Mouse (Mus musculus) lung, embryonic 15.5 days (tissue): ENCODE data around the gene Hs1bp3. TPM values are rescaled to one million over a fixed set of nuclear protein-coding genes. Genes with fewer than 3 reads are reported as not detected.

Experiments
- ATAC-seq: fragments of 200-750 bp; cut with Nextera tagmentation; 2 replicates; pipeline ENCODE4 v1.8.0; 2017; ENCODE audit warnings: moderate number of reproducible peaks, borderline replicate concordance; ENCODE audit not compliant: low FRiP score, low TSS enrichment; ENCODE audit errors: extremely low read depth
- H3K27ac ChIP-seq: fragments of 300-500 bp; sonication (generic); 2 replicates; pipeline ENCODE4 v1.5.1; 2015; ENCODE audit warnings: moderate library complexity, mild to moderate bottlenecking, inconsistent platforms
- H3K27me3 ChIP-seq: fragments of 300-500 bp; sonication (generic); 2 replicates; pipeline ENCODE4 v1.6.1; 2015; ENCODE audit warnings: inconsistent platforms
- H3K36me3 ChIP-seq: fragments of 300-500 bp; sonication (generic); 2 replicates; pipeline ENCODE4 v1.6.1; 2015; ENCODE audit warnings: inconsistent platforms
- H3K4me1 ChIP-seq: fragments of 300-500 bp; sonication (generic); 2 replicates; pipeline ENCODE4 v1.6.1; 2015; ENCODE audit warnings: inconsistent platforms
- H3K4me2 ChIP-seq: fragments of 300-500 bp; sonication (generic); 2 replicates; pipeline ENCODE4 v1.6.1; 2015; ENCODE audit warnings: inconsistent platforms, mild to moderate bottlenecking, moderate library complexity
- H3K4me3 ChIP-seq: fragments of 300-500 bp; sonication (generic); 2 replicates; pipeline ENCODE4 v1.5.1; 2015; ENCODE audit warnings: mild to moderate bottlenecking, inconsistent platforms
- H3K9ac ChIP-seq: fragments of 300-500 bp; sonication (generic); 2 replicates; pipeline ENCODE4 v1.6.1; 2015; ENCODE audit warnings: inconsistent platforms
- H3K9me3 ChIP-seq: fragments of 300-500 bp; sonication (generic); 2 replicates; pipeline ENCODE4 v1.6.1; 2016; ENCODE audit warnings: inconsistent platforms
- WGBS: fragments of 180-500 bp; shearing (Covaris S2); methylation state at CpG from one replicate; pipeline ENCODE4 v1.1.7; 2015; 5-methylcytosine and 5-hydroxymethylcytosine counted together
- polyA plus RNA-seq: library from polyadenylated mRNA; unstranded; fragments of >200 nt; fragmentation: Nextera tagmentation; extraction: Ambion mirVana; gene quantifications from 2 replicates; pipeline ENCODE4 v1.2.1, GENCODE M21; 2015

Gene Hs1bp3
- polyA plus RNA-seq, 1 experiment from 2014 or later: 16.2 TPM

GRCm38 (mm10) chr12:8295307-8295913 is 17.8 kb upstream of the Hs1bp3 start:
- Histone ChIP-seq H3K36me3 (no peaks in the 10 kb centered on the region), H3K27ac (no peak overlapping the region), H3K27me3 (peaks cover 58% of the 10 kb centered on the region), H3K9me3 (no peaks in the 10 kb centered on the region), H3K4me3 (no peak overlapping the region), H3K4me2 (no peak overlapping the region), H3K9ac (no peak overlapping the region), H3K4me1 (peaks cover 24% of the 10 kb centered on the region)
- ATAC-seq: peak; percentile 79
- 35% methylated on average over 6 of the region's 6 CpGs for WGBS

- 77% methylated on average over 2 of the region's 2 CpGs for WGBS
- H3K4me2 ChIP-seq: no peak overlapping the region
- H3K27me3 ChIP-seq: peaks cover 66% of the 10 kb centered on the region
- no peak for ATAC-seq
- no peaks in the 10 kb centered on the region for H3K9me3 ChIP-seq
- no peaks in the 10 kb centered on the region for H3K36me3 ChIP-seq
- no peak overlapping the region for H3K4me3 ChIP-seq
- no peak overlapping the region for H3K9ac ChIP-seq
- H3K4me1 ChIP-seq: peaks cover 25% of the 10 kb centered on the region
- no peak overlapping the region for H3K27ac ChIP-seq
Observed at GRCm38 (mm10) chr12:8296154-8296553, 17.1 kb upstream of the Hs1bp3 start.

- 7% methylated on average over 34 of the region's 34 CpGs for WGBS
- Histone ChIP-seq H3K4me1 (peaks cover 40% of the 10 kb centered on the region), H3K27ac (no peak overlapping the region), H3K9me3 (no peaks in the 10 kb centered on the region), H3K9ac (no peak overlapping the region), H3K36me3 (no peaks in the 10 kb centered on the region), H3K4me3 (peak overlapping the region; percentile 41), H3K27me3 (peaks cover 81% of the 10 kb centered on the region), H3K4me2 (peak overlapping the region; percentile 70)
- ATAC-seq: no peak
Observed at GRCm38 (mm10) chr12:8297586-8298214, 15.5 kb upstream of the Hs1bp3 start.

DNA sequence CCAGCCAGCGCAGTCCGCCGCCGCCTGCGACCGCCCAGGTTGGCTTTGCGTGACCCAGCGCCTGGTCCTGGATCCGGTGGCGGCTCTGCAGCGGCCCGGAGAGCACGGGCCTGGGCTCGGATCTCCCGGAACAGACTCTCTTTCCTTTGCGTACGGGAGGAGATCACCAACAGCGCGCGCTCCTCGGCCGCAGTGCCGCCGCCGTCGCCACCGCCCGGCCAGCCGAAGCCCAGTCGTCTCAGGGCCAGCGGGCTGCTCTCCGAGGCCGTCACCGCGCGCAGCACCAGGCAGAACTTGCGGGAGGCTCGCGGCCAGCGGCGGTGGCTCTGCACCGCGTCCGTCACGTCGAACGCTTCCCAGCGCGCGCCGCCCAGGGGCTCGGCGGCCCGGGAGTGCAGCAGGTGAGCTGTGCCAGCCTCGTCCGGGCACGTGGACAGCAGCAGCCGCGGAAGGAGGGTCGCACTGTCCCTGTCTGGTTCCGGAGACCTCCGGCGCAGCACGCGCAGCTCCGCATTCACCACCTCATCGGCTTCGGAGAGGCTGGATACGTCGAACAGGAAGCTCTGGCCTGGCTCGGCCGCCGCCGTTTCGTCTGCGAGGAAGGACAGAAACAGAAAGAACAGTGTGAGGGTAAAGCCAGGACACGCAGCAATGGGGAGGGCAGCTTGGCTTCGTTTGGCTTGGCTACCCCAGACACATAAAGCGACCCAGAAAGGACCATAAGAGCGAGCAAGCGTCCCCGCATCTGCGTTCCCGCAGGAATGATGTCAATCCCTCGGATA is 14.7 kb upstream of the Hs1bp3 start:
- Histone ChIP-seq H3K27ac (no peak overlapping the region), H3K27me3 (peaks cover 90% of the 10 kb centered on the region), H3K9me3 (no peaks in the 10 kb centered on the region), H3K36me3 (no peaks in the 10 kb centered on the region), H3K4me2 (peak overlapping the region; percentile 70), H3K4me3 (peak overlapping the region; percentile 41), H3K4me1 (peaks cover 41% of the 10 kb centered on the region), H3K9ac (no peak overlapping the region)
- 3% methylated on average over 85 of the region's 85 CpGs for WGBS
- no peak for ATAC-seq

GRCm38 (mm10) chr12:8299143-8300110 is 13.8 kb upstream of the Hs1bp3 start:
- H3K4me1 ChIP-seq: peaks cover 41% of the 10 kb centered on the region
- H3K9me3 ChIP-seq: no peaks in the 10 kb centered on the region
- 13% methylated on average over 34 of the region's 34 CpGs for WGBS
- H3K4me2 ChIP-seq: peak overlapping the region; percentile 11; the same call in 1 of the 2 replicates
- H3K9ac ChIP-seq: no peak overlapping the region
- no peak overlapping the region for H3K27ac ChIP-seq
- H3K27me3 ChIP-seq: peaks cover 96% of the 10 kb centered on the region
- H3K4me3 ChIP-seq: peak overlapping the region; percentile 41; the same call in 1 of the 2 replicates
- ATAC-seq: no peak
- H3K36me3 ChIP-seq: no peaks in the 10 kb centered on the region

DNA sequence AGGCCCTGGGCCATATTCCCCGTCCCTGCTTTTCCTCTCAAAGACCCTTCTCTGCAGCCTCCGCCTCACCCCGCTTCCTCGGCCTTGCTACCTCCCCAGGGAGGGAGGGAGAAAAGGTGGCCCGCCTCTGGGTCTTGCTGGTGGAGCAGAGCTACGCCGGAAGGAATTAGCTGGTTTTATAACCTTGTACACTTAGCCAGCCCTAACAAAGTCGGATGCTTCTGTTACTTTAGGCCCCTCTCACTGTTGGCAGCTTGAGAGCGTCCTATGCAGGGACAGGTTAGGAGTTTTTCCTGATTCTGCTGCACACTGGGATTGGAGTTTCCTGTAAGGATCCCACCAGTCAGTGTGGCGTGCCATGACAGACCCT is 13.1 kb upstream of the Hs1bp3 start:
- Histone ChIP-seq H3K9me3 (no peaks in the 10 kb centered on the region), H3K36me3 (no peaks in the 10 kb centered on the region), H3K4me1 (peaks cover 36% of the 10 kb centered on the region), H3K4me2 (no peak overlapping the region), H3K4me3 (no peak overlapping the region), H3K27me3 (peaks cover 95% of the 10 kb centered on the region), H3K27ac (no peak overlapping the region), H3K9ac (no peak overlapping the region)
- no peak for ATAC-seq
- whole genome bisulfite sequencing: 36% methylated on average over 10 of the region's 10 CpGs

DNA sequence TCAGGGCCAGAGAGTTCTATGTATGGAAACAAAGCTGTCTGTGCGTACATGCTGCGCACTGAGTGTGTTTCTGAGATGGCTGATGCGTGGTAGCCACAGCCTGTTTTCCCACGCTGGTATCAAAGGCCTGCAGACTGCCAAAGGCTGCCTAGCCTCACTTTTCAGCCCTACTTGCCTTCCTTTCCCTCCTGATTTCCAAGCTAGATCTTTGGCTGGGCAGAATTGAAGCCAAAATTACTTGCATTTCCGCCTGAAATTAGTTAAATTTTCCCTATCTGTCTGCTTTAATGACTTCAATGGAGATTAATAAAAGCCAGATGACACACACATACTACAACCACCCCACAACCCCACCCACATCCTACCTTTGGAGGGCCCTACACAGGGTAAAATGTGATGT is 12.7 kb upstream of the Hs1bp3 start:
- H3K9me3 ChIP-seq: no peaks in the 10 kb centered on the region
- peaks cover 95% of the 10 kb centered on the region for H3K27me3 ChIP-seq
- no peak overlapping the region for H3K4me3 ChIP-seq
- no peaks in the 10 kb centered on the region for H3K36me3 ChIP-seq
- WGBS: 62% methylated on average over 5 of the region's 5 CpGs
- H3K4me1 ChIP-seq: peaks cover 32% of the 10 kb centered on the region
- H3K4me2 ChIP-seq: no peak overlapping the region
- no peak overlapping the region for H3K9ac ChIP-seq
- ATAC-seq: no peak
- H3K27ac ChIP-seq: no peak overlapping the region

- Histone ChIP-seq H3K27ac (no peak overlapping the region), H3K36me3 (no peaks in the 10 kb centered on the region), H3K4me3 (peak overlapping the region; percentile 40), H3K4me1 (peaks cover 32% of the 10 kb centered on the region), H3K9me3 (no peaks in the 10 kb centered on the region), H3K4me2 (peak overlapping the region; percentile 84), H3K9ac (no peak overlapping the region), H3K27me3 (peaks cover 96% of the 10 kb centered on the region)
- ATAC-seq: no peak
- 6% methylated on average over 46 of the region's 46 CpGs for WGBS
Observed at GRCm38 (mm10) chr12:8301011-8301814, 12.0 kb upstream of the Hs1bp3 start.

DNA sequence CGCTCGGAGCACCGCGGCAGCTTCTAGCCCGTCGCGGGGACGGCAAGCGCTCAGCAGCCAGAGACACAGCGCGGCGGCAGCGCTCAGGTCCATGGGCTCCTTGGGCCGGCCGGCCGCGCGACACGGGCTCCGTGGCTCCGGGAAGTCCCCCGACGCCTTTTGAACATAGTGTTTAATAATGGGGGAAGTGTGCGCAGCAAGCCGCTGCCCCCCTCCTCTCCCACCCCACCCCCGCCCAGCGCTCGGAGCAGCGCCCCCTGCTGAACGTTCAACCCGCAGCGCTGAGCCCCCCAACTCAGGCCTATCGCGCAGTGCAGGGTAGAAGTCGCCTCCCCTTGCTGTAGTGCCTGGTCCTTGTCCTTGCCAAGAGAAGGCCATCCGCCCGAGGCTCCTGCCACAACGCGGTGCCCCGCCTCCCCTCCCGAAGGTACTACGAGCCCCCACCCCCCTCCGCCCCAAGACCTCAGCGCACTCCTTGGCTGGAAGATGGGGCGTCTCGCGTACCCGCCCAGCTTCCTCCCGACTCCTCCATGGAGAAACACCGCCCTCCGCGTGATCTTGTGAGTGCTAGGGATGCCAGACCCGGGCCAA is 11.3 kb upstream of the Hs1bp3 start, which contains the start of gene Gdf7:
Gene Gdf7 (minus strand): TSS at position 114 of the 591 bp plus-strand sequence.
- peak; percentile 9; the same call in 1 of the 2 replicates for ATAC-seq
- Histone ChIP-seq H3K4me3 (peak within 1 kb of the TSS; percentile 40), H3K9ac (no peak within 1 kb of the TSS)

DNA sequence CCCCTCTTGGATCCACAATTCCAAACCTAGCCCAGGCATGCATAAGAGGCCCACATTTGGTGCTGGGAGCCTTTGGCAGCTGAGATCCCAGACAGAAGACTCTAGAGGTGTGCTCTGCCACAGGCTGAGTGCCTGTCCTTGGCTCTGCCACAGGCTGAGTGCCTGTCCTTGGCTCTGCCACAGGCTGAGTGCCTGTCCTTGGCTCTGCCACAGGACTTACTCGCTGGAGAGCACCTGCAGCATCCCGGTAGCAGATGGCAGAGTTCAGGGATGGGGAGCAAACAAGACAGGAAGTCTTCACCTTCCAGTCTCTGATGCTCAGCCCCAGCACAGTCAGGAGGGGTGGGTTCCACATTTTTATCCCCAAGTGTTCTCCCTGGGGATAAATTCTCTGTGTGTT is 8.0 kb upstream of the Hs1bp3 start:
- Histone ChIP-seq H3K9ac (no peak overlapping the region), H3K4me1 (peaks cover 17% of the 10 kb centered on the region), H3K36me3 (no peaks in the 10 kb centered on the region), H3K4me2 (no peak overlapping the region), H3K27ac (no peak overlapping the region), H3K4me3 (no peak overlapping the region), H3K9me3 (no peaks in the 10 kb centered on the region), H3K27me3 (peaks cover 69% of the 10 kb centered on the region)
- WGBS: 40% methylated on average over 2 of the region's 2 CpGs
- no peak for ATAC-seq

More for the DNA sequence above, 11.3 kb upstream of the Hs1bp3 start, which contains the start of gene Gdf7:
- under 1% methylated on average over 53 of the region's 53 CpGs for WGBS
- H3K27me3 ChIP-seq: peaks cover 94% of the 10 kb centered on the region
- peak within 1 kb of the TSS; percentile 84 for H3K4me2 ChIP-seq
- H3K27ac ChIP-seq: no peak within 1 kb of the TSS
- no peaks in the 10 kb centered on the region for H3K36me3 ChIP-seq
- peaks cover 32% of the 10 kb centered on the region for H3K4me1 ChIP-seq
- H3K9me3 ChIP-seq: no peaks in the 10 kb centered on the region
